Mouse (Mus musculus) embryonic fibroblast, embryonic 13.5 days (primary cell): ENCODE data around the gene 1700025G04Rik.

ENCODE experiments used
- CTCF ChIP-seq: IDR thresholded peaks from 2 replicates; pipeline ENCODE4 v1.5.1; 2011; ENCODE audit warnings: mild to moderate bottlenecking, control low read depth, low read length, moderate library complexity, borderline replicate concordance; ENCODE audit not compliant: insufficient read depth
- POLR2A ChIP-seq: IDR thresholded peaks from 2 replicates; pipeline ENCODE4 v1.6.1; 2011; ENCODE audit warnings: low read depth, mild to moderate bottlenecking, control low read depth, low read length, moderate library complexity

DNA sequence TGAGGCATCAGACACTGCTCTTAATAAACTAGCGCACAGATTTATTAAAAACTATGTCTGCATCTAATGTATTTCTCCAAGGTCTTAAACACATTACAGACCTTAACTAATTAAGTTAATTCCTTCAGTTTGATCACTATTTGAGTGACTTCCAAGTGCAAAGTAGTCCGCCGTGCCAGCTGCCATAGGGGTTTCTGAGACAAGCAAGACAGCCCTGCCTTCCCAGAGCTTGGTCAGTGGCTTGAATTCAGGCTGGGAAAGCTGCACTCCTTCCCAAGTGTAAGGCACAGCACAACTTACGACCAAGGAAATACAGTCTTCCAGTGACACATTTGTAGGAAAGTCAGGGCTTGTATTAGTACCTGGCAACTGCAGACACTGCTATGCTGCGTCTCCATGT is 4.4 kb downstream of the 1700025G04Rik start:
- TF ChIP-seq CTCF (no peak), POLR2A (no peak)
